Mouse (Mus musculus) urinary bladder, postnatal 25 days (tissue): ENCODE results near the gene Xrra1.
"Not testable (repeated sequence)": the region's sequence is repeated elsewhere in the genome, so short reads cannot be mapped to it uniquely, and the experiment has no call there.

Experiments used
- DNase-seq: peaks from one replicate; pipeline ENCODE4 v3.0.0; 2022; ENCODE audit warnings: low spot score

Xrra1 gene

DNA sequence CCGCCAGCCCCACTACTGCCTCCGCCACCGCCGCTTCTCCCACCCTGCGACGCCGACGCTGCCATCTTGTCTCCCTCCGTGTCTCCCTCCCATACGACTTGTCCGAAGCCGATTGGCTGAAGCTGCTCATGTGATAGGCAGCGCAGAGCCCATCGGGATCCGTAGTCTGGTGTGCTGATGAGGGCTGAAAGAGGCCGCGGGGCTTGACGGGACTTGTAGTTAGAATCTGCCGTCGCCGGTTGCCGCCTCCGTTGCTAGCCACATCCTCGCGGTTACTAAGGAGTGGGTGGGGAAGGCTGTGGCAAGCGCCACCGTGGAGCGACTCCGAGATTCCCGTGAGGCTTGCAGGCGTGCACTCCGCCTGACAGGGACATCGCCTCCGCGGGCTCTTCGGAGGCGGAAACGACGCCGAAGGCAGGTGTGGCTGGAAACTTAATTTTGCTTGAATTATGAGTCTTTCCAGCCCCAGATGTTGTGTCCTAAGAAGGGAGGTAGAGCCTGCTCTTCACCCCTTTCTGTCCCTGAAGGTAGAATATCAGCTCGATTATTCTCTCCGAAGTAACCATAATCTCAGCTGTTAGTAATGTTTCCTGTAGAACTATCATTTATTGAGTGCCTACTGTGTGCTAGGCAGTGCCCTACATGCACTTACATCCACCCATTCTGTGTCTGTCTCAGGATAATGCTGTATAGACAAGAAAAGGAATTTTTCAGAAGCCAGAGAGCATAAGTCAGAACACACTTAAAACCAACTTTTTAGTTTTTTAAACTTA is at the start of gene Xrra1:
TSS of gene Xrra1 (plus strand) at position 304 of the 773 bp plus-strand sequence.
- DNase-seq, result peak; percentile 85

DNA sequence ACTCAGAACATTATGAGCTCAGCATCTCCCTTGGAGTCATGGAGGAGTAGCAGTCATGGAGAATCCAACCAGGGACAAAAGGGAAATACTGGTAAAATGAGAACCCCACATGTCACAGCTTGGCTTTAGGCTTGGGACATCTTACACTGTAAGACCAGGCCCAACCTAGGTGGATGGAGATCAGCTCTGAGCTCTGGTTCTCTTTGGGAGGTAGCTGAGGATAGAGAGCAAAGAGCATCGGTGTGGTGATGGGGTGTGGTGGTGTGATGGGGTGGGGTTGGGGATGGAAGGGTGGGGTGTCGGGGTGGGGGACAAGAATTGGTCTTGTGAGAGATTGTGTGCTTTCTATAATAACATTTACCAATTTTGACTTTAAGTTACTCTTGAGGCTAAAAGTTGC is 48.1 kb upstream of the Xrra1 start:
- no peak for DNase-seq

DNA sequence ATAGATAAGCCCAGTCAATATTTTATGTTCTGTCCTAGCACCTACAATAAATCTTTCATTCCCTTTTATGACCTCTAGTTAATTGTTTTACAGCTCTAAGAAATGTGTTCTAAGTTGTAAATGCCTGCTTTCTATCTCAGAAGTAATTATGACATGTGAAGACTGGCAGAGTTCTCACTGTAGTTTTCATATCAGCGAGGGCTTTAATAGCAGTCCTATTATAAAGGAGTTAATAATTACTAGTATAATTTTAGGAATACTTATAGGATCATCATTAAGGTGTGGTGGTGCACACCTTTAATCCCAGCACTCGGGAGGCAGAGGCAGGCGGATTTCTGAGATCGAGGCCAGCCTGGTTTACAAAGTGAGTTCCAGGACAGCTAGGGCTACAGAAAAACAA is 47.3 kb upstream of the Xrra1 start:
- DNase-seq, result no peak

DNA sequence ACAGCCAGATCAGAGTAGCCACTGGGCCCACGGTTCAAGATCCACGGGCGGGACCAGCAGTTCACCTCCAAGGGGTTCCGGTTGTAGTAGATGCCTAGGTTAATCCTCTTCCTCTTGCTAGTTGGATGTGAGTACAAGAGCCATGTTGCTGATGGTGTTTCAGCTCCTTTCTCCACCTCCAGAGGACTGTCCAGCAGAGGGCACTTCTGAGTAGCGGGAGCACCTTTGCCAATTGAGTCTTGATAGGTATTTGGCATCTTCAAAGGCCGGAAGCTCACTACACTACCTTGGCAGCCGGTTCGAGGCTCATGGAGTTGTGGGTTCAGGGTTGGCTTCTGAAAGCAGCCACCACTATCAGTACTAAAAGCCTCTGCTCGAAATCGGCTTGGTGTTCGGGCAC is 45.5 kb upstream of the Xrra1 start:
- DNase-seq, result peak; percentile 45

DNA sequence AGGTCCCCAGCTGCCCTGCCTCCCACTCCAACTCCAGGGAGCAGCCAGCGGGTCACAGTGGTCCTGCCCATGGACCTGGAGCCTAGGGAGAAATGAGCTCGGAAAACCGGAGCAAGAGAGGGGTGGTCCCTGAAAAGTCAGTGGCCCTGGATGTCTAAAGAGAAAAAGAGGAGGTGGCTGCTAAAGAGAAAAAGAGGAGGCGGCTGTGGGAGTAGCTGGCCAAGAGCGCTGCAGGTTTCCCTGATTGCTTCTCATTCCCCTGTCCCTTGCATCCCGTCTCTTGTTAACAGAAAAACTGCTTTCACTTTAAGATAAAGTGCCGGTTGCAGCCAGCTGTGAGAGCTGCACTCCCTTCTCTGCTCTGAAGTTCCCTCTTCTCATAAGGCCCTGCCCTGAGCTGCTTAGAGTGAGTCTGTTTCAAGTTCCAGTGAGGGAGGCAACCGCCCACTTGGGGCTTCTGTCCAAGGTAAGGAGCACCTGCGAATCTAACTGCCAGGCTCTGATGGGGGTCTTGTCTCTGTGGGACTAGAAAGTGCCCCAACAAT is 40.7 kb upstream of the Xrra1 start:
- not testable (repeated sequence) for DNase-seq

DNA sequence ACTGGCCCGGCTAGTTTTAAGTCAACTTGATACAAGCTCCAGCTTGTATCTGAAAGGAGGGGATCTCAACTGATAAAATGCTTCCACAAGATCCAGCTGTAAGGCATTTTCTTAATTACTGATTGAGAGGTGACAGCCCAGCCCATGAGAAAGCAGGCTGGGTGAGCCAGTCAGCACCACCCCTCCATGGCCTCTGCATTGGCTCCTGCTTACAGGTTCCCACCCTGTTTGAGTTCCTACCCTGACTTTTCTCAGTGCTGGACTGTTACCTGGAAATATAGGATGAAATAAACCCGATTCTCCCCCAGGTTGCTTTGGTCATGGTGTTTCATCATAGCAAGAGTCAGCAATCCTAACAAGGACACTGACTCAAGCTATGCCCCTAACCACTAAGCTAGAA is 37.0 kb upstream of the Xrra1 start:
- no peak for DNase-seq

DNA sequence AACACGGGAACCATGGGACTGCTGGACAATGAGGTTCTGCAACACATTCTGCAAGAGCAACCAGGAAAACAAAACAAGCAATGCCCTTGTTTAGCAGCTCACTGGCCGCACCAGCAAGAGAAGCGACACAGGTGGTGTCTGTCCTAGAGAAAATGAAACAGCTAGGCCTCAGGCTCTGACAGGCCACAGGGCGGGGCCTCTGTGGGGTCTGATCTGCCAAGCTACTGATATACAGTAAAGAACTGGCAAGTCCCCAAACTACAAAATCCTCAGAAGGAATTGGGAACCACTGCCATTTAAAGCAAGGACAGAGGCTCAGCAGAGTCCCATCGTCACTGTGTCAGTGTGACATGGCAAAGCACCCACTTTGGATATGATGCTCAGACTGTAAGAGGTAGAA is 36.5 kb upstream of the Xrra1 start:
- no peak for DNase-seq

DNA sequence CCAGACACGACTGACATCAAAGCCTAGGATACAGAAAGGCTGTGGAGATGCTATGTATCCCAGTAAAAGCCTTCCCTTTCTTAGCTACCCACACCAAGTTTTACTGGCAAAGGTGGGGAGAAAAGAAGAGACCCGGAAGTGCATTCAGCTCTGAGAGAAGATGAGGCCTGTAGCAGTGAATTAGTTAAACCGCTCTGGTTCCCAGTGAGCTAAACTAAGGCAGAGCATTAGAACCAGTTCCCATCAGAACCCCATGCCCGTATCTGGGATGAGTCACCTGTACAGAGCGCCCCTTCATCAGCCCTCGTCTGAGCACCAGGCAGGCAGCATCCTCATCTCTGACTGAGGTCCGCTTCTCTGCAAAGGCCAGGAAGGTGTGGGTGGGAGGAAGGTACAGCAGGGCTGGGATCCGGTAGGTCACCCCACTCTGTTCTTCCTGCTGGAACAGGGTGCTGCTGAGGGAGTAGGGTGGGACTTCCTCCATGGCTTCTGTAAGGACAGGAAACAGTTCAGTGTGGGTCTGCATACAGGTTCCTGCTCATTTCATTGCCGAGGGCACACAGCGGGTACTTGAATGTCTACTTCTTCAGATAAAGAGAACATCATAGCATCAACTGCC is 35.8 kb upstream of the Xrra1 start:
- no peak for DNase-seq

DNA sequence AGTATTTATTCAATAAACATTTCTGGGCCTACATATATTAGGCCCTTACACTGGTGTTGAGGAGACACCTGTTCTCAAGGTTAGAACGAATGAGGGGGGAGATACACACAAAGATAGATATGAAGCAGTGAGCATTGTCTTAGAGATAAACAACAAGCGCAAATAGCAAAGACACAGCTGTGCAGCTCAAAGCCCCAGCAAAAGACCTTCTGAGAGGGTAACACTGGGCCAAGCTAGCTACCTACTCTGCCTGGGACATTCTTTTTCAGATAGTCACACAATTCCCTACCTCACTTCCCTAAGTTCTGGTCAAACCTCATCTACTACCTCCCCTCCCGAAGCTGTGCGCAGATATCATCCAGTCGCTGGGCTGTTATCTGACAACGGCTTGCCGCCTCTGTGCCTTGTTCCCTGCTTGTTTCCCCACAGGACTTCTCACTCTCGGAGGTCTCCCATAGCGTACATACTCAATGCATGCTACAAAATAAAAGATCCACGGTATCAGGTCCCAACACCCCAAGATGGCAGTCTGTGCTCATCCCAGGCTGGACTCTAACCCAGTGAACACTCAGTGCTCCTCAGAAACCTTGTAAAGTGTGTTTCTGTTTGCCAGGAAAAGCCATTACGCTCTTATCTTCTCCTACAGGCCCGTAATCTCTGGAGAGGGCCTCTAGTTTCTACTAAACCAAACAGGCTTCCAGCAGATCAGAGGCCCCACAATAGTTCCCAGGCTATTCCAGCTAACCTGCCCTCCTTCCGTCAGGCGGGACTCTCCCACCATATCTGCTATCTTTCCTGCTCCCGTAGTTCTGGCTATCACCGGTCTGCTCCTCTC is 34.0 kb upstream of the Xrra1 start:
- DNase-seq, result no peak

DNA sequence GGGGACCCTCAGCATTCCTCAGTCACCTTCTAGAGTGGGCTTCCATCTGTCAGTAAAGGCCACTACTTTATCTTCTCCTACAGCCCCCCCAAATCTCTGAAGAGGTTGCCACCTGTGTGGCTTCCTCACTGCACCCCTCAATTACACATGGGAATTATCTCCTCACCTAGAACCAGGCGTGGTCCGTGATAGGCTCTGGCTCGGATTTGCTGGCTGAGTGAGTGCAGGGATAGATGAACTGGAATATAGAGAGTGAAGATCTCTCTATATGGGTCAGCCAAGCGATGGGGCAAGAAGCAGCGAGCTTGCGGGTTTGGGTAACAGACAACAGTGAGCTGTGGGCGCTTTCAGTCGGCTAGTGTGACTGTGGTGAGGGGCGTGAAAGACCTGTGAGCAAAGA is 33.4 kb upstream of the Xrra1 start:
- DNase-seq, result no peak

DNA sequence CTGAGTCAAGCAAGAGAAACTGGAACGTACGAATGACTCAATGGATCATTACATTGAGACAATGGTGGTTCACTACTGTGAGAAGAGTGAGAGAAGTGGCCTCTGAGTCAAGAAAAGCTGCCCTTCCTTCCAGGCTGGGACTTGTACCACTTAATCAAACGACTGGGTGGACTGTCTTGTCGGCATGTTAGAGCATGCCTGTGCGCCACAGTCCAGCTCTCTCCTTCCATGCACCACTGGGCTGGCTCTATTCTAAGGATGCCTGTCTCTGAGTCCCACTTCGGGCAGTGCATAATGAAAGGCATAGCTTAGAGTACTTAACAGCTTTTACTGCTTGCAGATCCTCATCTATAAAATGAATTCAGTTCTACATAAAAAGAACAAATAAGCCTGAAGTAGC is 32.8 kb upstream of the Xrra1 start:
- DNase-seq, result no peak

DNA sequence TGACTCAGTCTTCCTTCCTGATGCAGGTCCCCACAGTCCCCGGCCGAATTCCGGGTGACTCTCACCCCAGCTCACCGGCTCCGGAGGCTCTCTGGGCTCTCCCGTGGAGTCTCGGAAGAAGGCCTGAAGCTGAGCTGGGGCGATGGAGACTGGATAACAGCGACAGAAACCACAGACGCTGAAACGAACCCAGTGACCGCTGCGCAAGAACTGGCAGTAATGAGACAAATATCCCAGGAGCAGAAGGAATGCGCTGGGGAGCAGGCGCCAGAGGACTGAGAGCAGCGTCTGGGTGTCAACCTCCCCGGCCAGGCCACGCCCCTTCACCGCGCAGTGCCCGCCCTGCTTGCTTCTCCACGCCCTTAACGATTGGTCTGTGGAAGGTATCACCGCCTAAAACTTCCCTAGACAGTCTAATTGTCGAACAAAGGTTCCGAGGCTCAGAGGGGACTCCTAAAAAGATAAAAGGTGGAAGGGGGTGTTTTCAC is 30.8 kb upstream of the Xrra1 start, which contains the start of gene Neu3:
TSS of gene Neu3 (minus strand) at position 335 of the 488 bp plus-strand sequence.
- DNase-seq, result peak; percentile 92

DNA sequence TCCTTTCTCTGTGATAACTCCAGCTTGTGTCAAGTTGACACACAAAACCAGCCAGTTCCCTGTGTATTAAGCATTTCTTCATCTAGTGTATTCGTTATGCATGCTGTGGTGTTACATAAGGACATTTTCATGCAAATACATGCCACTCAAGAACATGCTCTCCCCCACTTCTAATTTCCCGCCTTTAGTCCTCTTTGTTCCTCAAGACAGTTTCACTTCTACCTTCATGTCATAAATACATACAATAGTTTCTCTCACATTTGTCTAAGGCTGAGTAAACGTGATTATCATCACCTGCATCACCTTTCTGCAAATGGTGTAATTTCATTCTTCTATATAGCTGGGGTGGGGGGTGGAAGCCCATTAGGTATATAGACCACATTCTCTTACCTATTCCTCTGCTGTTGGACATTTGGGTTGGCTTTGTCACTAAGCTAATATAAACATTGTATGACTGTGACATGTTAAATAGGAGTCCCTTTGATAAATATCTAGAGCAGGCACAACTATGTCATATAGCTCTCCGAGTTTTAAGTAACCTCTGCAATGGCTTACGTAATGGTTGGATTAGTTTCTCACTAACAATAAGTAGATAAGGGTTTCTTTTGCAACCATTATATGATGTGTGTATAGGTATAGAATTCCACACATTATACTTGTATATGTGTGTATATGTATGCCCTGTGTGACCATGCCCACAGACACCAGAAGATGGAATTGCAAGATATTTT is 25.6 kb upstream of the Xrra1 start:
- no peak for DNase-seq

DNA sequence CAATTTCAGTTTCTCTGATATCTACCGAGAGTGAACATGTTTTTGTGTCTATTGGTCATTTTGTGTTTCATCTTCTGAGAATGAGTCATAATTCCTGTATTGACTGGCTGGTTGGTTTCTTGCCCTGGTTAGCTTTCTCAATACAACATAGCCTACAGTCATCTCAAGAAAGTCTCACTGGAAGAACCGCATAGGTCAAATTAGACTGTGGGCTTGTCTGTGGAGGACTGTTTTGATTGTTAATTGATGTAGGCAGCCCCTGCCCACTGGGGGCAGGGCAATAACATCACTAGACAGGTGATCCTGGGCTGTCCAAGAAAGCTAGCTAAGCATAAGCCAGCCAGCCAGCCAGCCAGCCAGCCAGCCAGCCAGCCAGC is 25.1 kb upstream of the Xrra1 start:
- no peak for DNase-seq

DNA sequence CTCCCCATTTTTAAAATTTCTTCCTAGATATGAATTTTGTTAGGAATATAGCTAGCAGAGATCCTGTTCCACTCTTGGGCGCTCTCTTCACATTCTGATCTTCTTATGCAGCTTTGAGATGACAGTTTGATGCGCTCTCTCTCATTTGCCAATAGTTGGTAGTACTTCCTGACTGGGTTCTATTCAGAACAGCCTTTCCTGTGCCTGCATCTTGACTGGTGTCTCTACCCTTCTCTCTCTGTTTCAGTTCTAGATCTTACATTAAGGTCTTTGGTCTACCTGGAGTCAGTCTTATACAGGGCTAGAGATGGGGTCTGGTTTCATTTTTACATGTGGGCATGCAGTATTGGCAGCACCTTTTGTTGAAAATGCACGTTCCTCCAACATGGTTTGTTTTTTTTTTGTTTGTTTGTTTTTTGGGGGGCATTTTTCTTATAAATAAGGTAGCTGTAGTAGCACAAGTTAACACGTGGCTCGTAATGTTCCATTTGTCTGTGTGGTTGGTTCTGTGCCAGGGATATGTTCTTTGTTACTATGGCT is 24.5 kb upstream of the Xrra1 start:
- no peak for DNase-seq

DNA sequence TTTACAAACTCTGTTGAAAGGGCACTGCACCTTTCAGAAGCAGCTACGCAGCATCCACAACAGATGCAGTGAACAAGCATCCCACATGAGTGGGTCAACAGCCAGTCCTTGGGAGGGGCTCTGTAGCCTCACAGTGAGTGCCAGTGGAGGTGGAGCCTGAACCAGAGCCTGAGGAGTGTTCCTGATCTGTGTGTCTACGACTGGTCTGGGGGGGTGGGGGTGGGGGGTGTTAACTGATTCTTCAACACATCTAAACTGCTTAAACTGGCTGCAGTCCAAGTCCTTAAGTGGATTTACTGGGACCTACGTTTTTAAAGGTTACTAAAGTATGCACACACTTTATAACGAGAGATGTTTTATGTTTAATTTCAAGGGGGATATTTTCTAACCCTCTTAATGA is 22.1 kb upstream of the Xrra1 start:
- DNase-seq, result no peak

DNA sequence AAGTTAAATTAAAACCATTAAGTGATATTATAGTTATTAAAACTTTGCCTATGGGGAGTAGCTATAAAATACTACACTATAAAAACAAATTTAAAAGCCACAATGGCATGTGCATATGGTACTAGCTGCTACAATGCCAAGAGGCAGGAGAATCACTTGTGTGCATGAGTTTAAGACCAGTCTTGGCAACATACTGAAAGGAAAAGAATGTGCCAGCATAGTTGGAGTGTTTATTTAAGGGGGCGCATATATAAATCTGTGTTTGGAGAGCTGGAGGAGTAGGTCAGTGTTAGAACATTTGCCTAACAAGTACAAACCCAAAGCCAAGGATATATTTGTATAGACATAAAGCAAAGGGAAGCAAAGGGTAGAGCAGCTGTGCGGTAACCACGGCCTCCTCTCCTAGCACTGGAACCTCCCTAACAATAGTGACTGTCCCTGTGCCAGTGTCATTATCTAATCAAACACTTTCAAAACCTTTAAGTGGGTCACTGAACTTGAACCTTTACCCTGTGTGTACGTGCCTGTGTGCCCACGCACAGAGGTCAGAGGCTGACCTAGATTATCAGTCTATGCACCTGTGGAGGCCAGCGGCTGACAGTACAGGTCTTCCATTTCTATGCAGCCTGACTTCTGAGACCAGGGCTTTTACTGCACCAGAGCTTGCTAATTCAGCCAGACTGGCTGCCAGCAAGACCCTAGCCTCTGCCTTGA is 21.4 kb upstream of the Xrra1 start:
- no peak for DNase-seq

DNA sequence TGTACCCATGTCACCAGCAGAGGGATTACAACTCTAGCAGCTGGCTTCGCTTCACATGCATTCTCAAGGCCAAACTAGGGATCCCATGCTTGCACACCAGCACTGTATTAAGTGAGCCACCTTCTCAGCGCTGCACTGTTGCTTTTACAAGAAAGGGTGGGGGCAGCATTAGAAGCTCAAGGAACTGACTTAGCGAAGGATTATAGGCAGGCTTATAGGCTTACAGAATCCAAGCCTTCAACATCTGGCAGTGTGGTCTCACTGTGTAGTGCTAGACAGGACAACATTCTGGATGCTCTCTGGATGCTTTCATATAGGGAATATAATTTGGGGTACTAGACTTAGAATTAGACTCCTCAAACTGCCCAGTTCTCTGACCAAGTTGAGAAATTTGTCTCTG is 20.7 kb upstream of the Xrra1 start:
- no peak for DNase-seq

DNA sequence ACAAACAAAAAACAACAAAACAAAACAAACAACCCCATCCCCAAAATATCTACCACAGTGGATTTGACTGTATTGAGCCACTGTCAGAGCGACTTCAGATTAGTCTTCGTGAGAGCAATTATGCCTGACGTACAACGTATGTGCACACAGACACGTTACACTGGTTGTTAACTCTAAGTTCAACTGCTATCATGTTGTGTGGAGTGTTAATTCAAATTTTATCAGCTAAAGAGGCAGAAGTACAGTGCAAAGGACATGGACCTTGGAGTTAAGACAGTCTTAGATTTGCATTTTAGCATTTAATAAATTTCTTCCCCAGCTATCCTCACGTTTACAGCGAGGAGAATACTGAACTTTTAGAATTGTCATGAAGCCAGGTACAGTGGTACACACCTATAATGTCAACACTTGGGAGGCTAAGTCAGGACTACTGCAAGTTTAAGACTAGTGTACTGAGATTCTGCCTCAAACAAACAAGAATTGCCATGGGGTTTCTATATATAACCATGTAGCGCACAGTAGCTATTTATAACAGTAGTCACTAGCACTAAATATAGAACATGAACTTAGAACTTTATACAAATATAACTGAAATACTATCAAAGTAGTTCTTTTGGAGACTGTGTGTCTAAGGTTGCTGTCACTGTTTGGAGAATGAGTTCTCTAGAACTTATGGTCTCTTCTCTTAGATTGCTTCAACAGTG is 13.2 kb upstream of the Xrra1 start:
- DNase-seq, result no peak

DNA sequence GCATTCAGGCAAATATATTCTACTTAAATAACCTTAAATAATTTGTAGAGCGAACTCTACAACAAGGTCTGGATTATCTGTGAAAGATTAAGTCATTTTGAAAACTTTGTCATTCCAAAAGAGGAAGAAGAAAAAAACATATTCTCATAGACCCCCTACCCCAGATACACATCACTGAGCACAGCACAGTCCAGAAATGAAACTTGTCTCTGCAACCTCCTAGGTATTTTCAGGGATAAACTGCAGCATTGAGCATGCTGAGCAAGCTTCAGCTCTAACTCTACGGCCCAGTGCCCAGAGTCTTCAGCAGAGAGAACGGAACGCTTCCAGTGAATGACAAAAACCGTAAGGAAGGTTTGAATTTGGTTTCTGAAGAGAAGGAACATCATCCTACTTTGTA is 8.4 kb upstream of the Xrra1 start:
- no peak for DNase-seq
